Mouse (Mus musculus): ENCODE data around the gene Sv2a. TPM values are rescaled to one million over a fixed set of nuclear protein-coding genes. Genes with fewer than 3 reads are reported as not detected.

Gene Sv2a
- polyA plus RNA-seq, 1 experiment from 2014 or later = 4.1 TPM

Small RNA genes within 50 kb of the gene (microRNA-seq; reads per million reads assigned to microRNA genes)
- gene Gm44492 (not detected), gene Gm47311 (not detected)

Other genes with a start within 250 kb of the Sv2a start
- 20.6 and 25.7 TPM in 2 replicates for gene Plekho1, start 185.2 kb upstream of the Sv2a start, polyA plus RNA-seq (2015; fragmentation: Nextera tagmentation; extraction: Ambion mirVana)
- 31.7 and 39.6 TPM in 2 replicates for gene Vps45, start 122.7 kb upstream of the Sv2a start, polyA plus RNA-seq (2015; fragmentation: Nextera tagmentation; extraction: Ambion mirVana)
- gene Otud7b, start 76.6 kb upstream of the Sv2a start, polyA plus RNA-seq (2015; fragmentation: Nextera tagmentation; extraction: Ambion mirVana) = 11.8 and 13.1 TPM in 2 replicates
- 19.4 and 21.2 TPM in 2 replicates for gene Mtmr11, start 19.1 kb upstream of the Sv2a start, polyA plus RNA-seq (2015; fragmentation: Nextera tagmentation; extraction: Ambion mirVana)
- 124 and 125 TPM in 2 replicates for gene Sf3b4, start 8.8 kb upstream of the Sv2a start, polyA plus RNA-seq (2015; fragmentation: Nextera tagmentation; extraction: Ambion mirVana)
- gene Bola1, start 38.6 kb downstream of the Sv2a start, polyA plus RNA-seq (2015; fragmentation: Nextera tagmentation; extraction: Ambion mirVana) = 46.8 and 50.0 TPM in 2 replicates
- 0.92 TPM in 1 of 2 replicates, not detected in the other for gene Hist2h2ab, start 38.7 kb downstream of the Sv2a start, polyA plus RNA-seq (2015; fragmentation: Nextera tagmentation; extraction: Ambion mirVana)
- gene Hist2h2ac, start 39.7 kb downstream of the Sv2a start, polyA plus RNA-seq (2015; fragmentation: Nextera tagmentation; extraction: Ambion mirVana) = 2.9 and 6.3 TPM in 2 replicates
- 9.3 and 10.6 TPM in 2 replicates for gene Hist2h2be, start 40.0 kb downstream of the Sv2a start, polyA plus RNA-seq (2015; fragmentation: Nextera tagmentation; extraction: Ambion mirVana)
- 2.6 TPM in 1 of 2 replicates, not detected in the other for gene Hist2h3c2, start 58.0 kb downstream of the Sv2a start, polyA plus RNA-seq (2015; fragmentation: Nextera tagmentation; extraction: Ambion mirVana)
- gene Hist2h2aa2, start 59.1 kb downstream of the Sv2a start, polyA plus RNA-seq (2015; fragmentation: Nextera tagmentation; extraction: Ambion mirVana) = 49.4 and 53.3 TPM in 2 replicates
- 19.4 and 20.8 TPM in 2 replicates for gene Hist2h2aa1, start 64.3 kb downstream of the Sv2a start, polyA plus RNA-seq (2015; fragmentation: Nextera tagmentation; extraction: Ambion mirVana)
- 1.3 and 2.1 TPM in 2 replicates for gene Hist2h3c1, start 65.5 kb downstream of the Sv2a start, polyA plus RNA-seq (2015; fragmentation: Nextera tagmentation; extraction: Ambion mirVana)
- 7.8 and 8.6 TPM in 2 replicates for gene Hist2h4, start 82.2 kb downstream of the Sv2a start, polyA plus RNA-seq (2015; fragmentation: Nextera tagmentation; extraction: Ambion mirVana)
- 29.8 and 39.2 TPM in 2 replicates for gene Hist2h3b, start 87.5 kb downstream of the Sv2a start, polyA plus RNA-seq (2015; fragmentation: Nextera tagmentation; extraction: Ambion mirVana)
- 7.3 and 12.4 TPM in 2 replicates for gene Hist2h2bb, start 88.6 kb downstream of the Sv2a start, polyA plus RNA-seq (2015; fragmentation: Nextera tagmentation; extraction: Ambion mirVana)
- 3.0 and 3.4 TPM in 2 replicates for gene Fcgr1, start 112.8 kb downstream of the Sv2a start, polyA plus RNA-seq (2015; fragmentation: Nextera tagmentation; extraction: Ambion mirVana)